In the genomic region with DNA sequence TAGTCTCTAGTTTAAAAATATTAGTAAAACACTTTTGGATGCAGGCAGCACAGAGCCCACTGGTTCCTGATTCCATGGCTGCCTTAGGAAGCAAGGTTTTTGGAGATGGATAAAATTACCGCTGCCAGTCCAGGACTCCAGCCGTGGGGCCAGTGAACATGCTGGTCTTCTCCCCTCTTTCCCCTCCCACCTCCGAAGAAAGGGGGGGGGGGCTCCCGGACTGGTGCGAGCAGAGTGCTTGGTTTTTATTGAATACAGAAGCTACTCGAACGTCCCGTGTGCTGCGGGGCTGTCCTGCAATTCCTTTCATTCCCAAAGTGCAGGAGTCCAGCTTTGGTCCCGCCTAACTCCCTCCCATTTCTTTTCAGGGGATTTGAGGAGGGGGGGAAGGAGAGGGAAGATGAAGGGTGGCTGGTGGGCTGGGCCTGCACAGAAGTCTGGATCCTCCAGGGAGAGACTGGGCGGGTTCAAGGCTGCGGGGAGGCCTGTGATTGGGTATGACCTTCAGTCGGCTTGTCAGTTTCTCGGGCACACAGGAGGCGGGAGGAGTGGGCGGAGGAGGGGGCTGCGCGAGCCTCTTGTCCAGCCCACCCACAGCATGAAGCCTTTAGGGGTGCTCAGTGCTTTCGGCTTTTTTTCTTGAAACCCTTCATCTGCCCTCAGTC, we compare ENCODE assay signal across 8 mouse cellular contexts. TPM values are rescaled to one million over a fixed set of nuclear protein-coding genes. Genes with fewer than 3 reads are reported as not detected.
DNase-seq lines count a peak whose midpoint lies in the region; ATAC-seq and TF ChIP-seq lines count a peak whose summit lies in the region.

A gene (plus strand): TSS at position 570 of the 665 bp plus-strand sequence.

- ATAC-seq in hindbrain, embryonic 15.5 days (ENCODE audit: low FRiP score, low read depth): peak; percentile 99
- ATAC-seq in activated CD4-positive, CD25-positive, alpha-beta regulatory T cell, adult 4 months: no peak

- H3K9me3 ChIP-seq in hindbrain, embryonic 15.5 days: no peaks in the 10 kb centered on the region
- H3K9me3 ChIP-seq in midbrain, embryonic 10.5 days (replicated peaks): no peaks in the 10 kb centered on the region

- peak within 1 kb of the TSS; percentile 60 for H3K4me3 ChIP-seq in hindbrain, embryonic 15.5 days
- peak within 1 kb of the TSS; percentile 54 for H3K4me3 ChIP-seq in left cerebral cortex, adult 2 months
- H3K4me3 ChIP-seq in midbrain, embryonic 10.5 days: peak within 1 kb of the TSS; percentile 67

- TF ChIP-seq CTCF in left cerebral cortex, adult 2 months (IDR thresholded peaks at IDR 0.05): no peak

- WGBS in hindbrain, embryonic 15.5 days: under 1% methylated on average over 19 of the region's 19 CpGs
- 0% methylated on average over 19 of the region's 19 CpGs for WGBS in midbrain, embryonic 10.5 days

- H3K27ac ChIP-seq in hindbrain, embryonic 15.5 days (replicated peaks): peak within 1 kb of the TSS; percentile 52; the same call in 1 of the 2 replicates
- no peak within 1 kb of the TSS for H3K27ac ChIP-seq in left cerebral cortex, adult 2 months
- peak within 1 kb of the TSS; percentile 86 for H3K27ac ChIP-seq in midbrain, embryonic 10.5 days (replicated peaks)

- DNase-seq in WW6 (ENCODE audit: low read depth, low spot score): peak; percentile 55
- peak; percentile 89 to 95 for DNase-seq in cerebellum, postnatal 10 days
- DNase-seq in frontal cortex, postnatal 10 days (ENCODE audit: low spot score in 2 of 2): peak; percentile 71 to 77
- peak; percentile 49 to 58 for DNase-seq in left cerebral cortex, adult 2 months (ENCODE audit: extremely low spot score in 1 of 2, low spot score in 2 of 2)
- peak; percentile 94 for DNase-seq in midbrain, embryonic 10.5 days (ENCODE audit: low spot score)
- DNase-seq in skeletal muscle tissue, adult 2 months (ENCODE audit: low read depth, low spot score): peak; percentile 4

- H3K27me3 ChIP-seq in hindbrain, embryonic 15.5 days: no peaks in the 10 kb centered on the region
- H3K27me3 ChIP-seq in midbrain, embryonic 10.5 days (ENCODE audit: low read depth, poor library complexity, severe bottlenecking): no peaks in the 10 kb centered on the region

- no peaks in the 10 kb centered on the region for H3K36me3 ChIP-seq in hindbrain, embryonic 15.5 days
- no peaks in the 10 kb centered on the region for H3K36me3 ChIP-seq in midbrain, embryonic 10.5 days

- H3K9ac ChIP-seq in hindbrain, embryonic 15.5 days: peak within 1 kb of the TSS; percentile 54

- H3K4me1 ChIP-seq in hindbrain, embryonic 15.5 days (replicated peaks): peaks cover 21% of the 10 kb centered on the region
- peaks cover 25% of the 10 kb centered on the region for H3K4me1 ChIP-seq in midbrain, embryonic 10.5 days

- intact Hi-C loops in left cerebral cortex, adult 2 months (cut with DNase I): no loop called here

- H3K4me2 ChIP-seq in hindbrain, embryonic 15.5 days: peak within 1 kb of the TSS; percentile 98

RNA-seq across cellular contexts. Expression of the gene that starts here (rescaled TPM):
- polyA plus RNA-seq in hindbrain, embryonic 15.5 days (2015; fragmentation: Nextera tagmentation; extraction: Ambion mirVana): 13.7 and 15.2 TPM in 2 replicates
- 1 to 10 TPM; 8.1 to 9.8 TPM for total RNA-seq in left cerebral cortex, adult 2 months (2021)
- polyA plus RNA-seq in midbrain, embryonic 10.5 days (2016; fragmentation: Nextera tagmentation; extraction: Ambion mirVana): 14.4 and 17.7 TPM in 2 replicates
- not detected for polyA plus RNA-seq in activated CD4-positive, CD25-positive, alpha-beta regulatory T cell, adult 4 months (2017; shearing (Covaris generic))

Comparison
In these comparisons a context has a peak if more than half of its experiments do, and no peak if none do; other contexts are left out.
1. RNA of the gene that starts here (polyA plus RNA-seq): 14.4 to 17.7 TPM in midbrain, embryonic 10.5 days and 13.7 to 15.2 TPM in hindbrain, embryonic 15.5 days; not detected in activated CD4-positive, CD25-positive, alpha-beta regulatory T cell, adult 4 months; every median in the first group is over 10 times any median in the second.
2. DNase-seq: peak in every context shown above with its lines; median percentile 94 in midbrain, embryonic 10.5 days; 92 in cerebellum, postnatal 10 days; 74 in frontal cortex, postnatal 10 days; 55 in WW6; 54 in left cerebral cortex, adult 2 months; 4 in skeletal muscle tissue, adult 2 months.
3. Peak in every context shown above with its lines, with median percentiles within 50 percentile points of each other: H3K4me3 ChIP-seq.